11 mouse cellular contexts compared by ENCODE assay signal in the genomic region with DNA sequence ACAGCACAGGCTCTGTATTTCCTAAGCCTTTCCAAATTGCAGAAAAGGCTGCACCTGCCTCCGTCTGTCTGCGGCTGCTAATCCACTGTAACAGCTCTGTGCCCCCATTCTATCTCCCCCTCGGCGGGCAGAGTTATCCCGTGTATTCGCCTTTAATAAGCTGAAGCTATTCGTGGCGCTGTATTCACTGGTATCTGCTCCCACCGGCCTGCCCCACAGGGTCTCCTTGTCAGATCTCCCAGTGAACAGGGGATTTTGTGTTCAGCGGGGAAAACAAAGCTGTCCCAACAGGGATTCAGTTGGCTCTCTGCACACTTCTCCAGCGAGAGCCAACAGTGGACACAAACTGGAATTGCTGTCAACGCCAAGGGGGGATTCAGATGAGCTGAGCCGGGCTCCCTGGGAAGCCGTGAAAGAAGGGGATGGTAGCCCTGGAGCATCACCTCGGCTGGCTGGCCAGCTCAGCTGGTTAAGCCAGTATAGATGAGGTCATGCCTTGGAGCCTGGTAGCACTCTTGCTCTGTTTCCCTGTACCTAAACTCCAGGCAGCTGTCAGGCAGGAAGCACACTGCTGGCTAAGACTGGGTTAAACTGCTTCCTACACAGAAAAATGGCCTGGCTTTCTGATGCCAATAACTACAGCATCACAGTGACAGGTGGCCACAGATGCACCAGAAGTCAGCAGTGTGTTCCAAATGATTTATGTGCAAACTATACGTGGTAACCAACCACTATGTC.
DNase-seq lines count a peak whose midpoint lies in the region; ATAC-seq and TF ChIP-seq lines count a peak whose summit lies in the region.
"Had no signal": no experiment of that assay in that cellular context is flagged by ENCODE, and none has a peak within 500 bp of the region (broad histone marks: within the 10 kb centered on the region; RNA-seq: fewer than 3 reads in every experiment).

No protein-coding gene starts in this region.

- H3K9ac ChIP-seq in limb, embryonic 15.5 days: no peak overlapping the region
- H3K9ac ChIP-seq: limb, embryonic 12.5 days had no signal

- no peaks in the 10 kb centered on the region for H3K27me3 ChIP-seq in limb, embryonic 15.5 days

- H3K4me3 ChIP-seq in limb, embryonic 15.5 days: no peak overlapping the region
- no peak overlapping the region for H3K4me3 ChIP-seq in lung, adult 2 months (replicated peaks; ENCODE audit: extremely low read depth, low read depth, low read length)
- H3K4me3 ChIP-seq: limb, embryonic 12.5 days had no signal

- no peak overlapping the region for H3K27ac ChIP-seq in limb, embryonic 15.5 days
- H3K27ac ChIP-seq: limb, embryonic 12.5 days had no signal

- TF ChIP-seq POLR2A in lung, adult 2 months (IDR thresholded peaks at IDR 0.05; ENCODE audit: borderline replicate concordance, extremely low read depth, low read depth, low read length): no peak

- no peak overlapping the region for H3K4me2 ChIP-seq in limb, embryonic 15.5 days
- H3K4me2 ChIP-seq: limb, embryonic 12.5 days had no signal

- ATAC-seq in limb, embryonic 15.5 days (ENCODE audit: insufficient number of reproducible peaks, low FRiP score, low TSS enrichment, low read depth): 0 out of 2 replicates have a peak, but pooled peaks have one; percentile 42
- ATAC-seq in erythroblast, adult 5-6 weeks (replicated peaks; ENCODE audit: low FRiP score, poor library complexity, severe bottlenecking): no peak

- no peaks in the 10 kb centered on the region for H3K36me3 ChIP-seq in limb, embryonic 15.5 days

- TF ChIP-seq CTCF in lung, adult 2 months (IDR thresholded peaks at IDR 0.05; ENCODE audit: insufficient read depth, low read length): no peak

- intact Hi-C loops in left cerebral cortex, postnatal 36 days (cut with DNase I): loop anchor here (10.0 kb wide), 1 partner anchor 160 kb away; the partner anchor contains the start of gene Ntn1

- no peaks in the 10 kb centered on the region for H3K9me3 ChIP-seq in limb, embryonic 15.5 days

- peaks cover 5% of the 10 kb centered on the region for H3K4me1 ChIP-seq in limb, embryonic 15.5 days
- no peaks in the 10 kb centered on the region for H3K4me1 ChIP-seq in lung, adult 2 months (ENCODE audit: control insufficient read depth, insufficient read depth, low read length)

- peak; percentile 56 to 68 for DNase-seq in cerebellum, postnatal 10 days
- DNase-seq in cerebellum, adult 11 months: no peak
- peak; percentile 34 to 38 for DNase-seq in right cerebral cortex, postnatal 10 days (ENCODE audit: low spot score in 2 of 2)
- no peak for DNase-seq in right cerebral cortex, postnatal 14 days
- no peak for DNase-seq in lung, adult 2 months
- DNase-seq in left cerebral cortex, postnatal 36 days (ENCODE audit: low spot score in 2 of 2): no peak
- DNase-seq: cerebellum, adult 9-10 months; kidney, adult 11 months had no signal

- 74% methylated on average over 16 of the region's 16 CpGs for WGBS in limb, embryonic 15.5 days
- WGBS in lung, adult 2 months: 83% methylated on average over 16 of the region's 16 CpGs

Comparison
In these comparisons a context has a peak if more than half of its experiments do, and no peak if none do; other contexts are left out.
1. DNase-seq: peak in cerebellum, postnatal 10 days (2 of 2) and right cerebral cortex, postnatal 10 days (2 of 2); none in cerebellum, adult 11 months (single experiment), right cerebral cortex, postnatal 14 days (single experiment), lung, adult 2 months (single experiment) and left cerebral cortex, postnatal 36 days (0 of 2).